Mouse (Mus musculus) hindbrain, postnatal 0 days (tissue): ENCODE measurements around the gene Ttf1. TPM values are rescaled to one million over a fixed set of nuclear protein-coding genes. Genes with fewer than 3 reads are reported as not detected.
A peak's percentile ranks its signal among the peaks of the same experiment; 100 is the strongest.

Experiments
- ATAC-seq: fragments of 200-750 bp; cut with Nextera tagmentation; 2 replicates; pipeline ENCODE4 v1.8.0; 2017; ENCODE audit warnings: mild to moderate bottlenecking, moderate TSS enrichment, moderate library complexity
- DNase-seq: peaks from one replicate; pipeline ENCODE4 v3.0.0-alpha.2; 2015; ENCODE audit warnings: low spot score
- H3K27ac ChIP-seq: fragments of 300-500 bp; sonication (generic); 2 replicates; pipeline ENCODE4 v1.5.1; 2014; ENCODE audit warnings: mild to moderate bottlenecking
- H3K27me3 ChIP-seq: fragments of 300-500 bp; sonication (generic); 2 replicates; pipeline ENCODE4 v1.6.1; 2014; ENCODE audit warnings: low read length, mixed read lengths; ENCODE audit not compliant: insufficient read depth
- H3K36me3 ChIP-seq: fragments of 300-500 bp; sonication (generic); 2 replicates; pipeline ENCODE4 v1.6.1; 2014; ENCODE audit warnings: low read length, mixed read lengths; ENCODE audit not compliant: insufficient read depth
- H3K4me1 ChIP-seq: fragments of 300-500 bp; sonication (generic); 2 replicates; pipeline ENCODE4 v1.6.1; 2014; ENCODE audit warnings: antibody characterized with exemption, low read length, mixed read lengths; ENCODE audit not compliant: insufficient read depth
- H3K4me2 ChIP-seq: fragments of 300-500 bp; sonication (generic); 2 replicates; pipeline ENCODE4 v1.6.1; 2014; ENCODE audit warnings: low read depth, mild to moderate bottlenecking, low read length, moderate library complexity, mixed read lengths
- H3K4me3 ChIP-seq: fragments of 300-500 bp; sonication (generic); 2 replicates; pipeline ENCODE4 v1.5.1; 2014; ENCODE audit warnings: low read length
- H3K9ac ChIP-seq: fragments of 300-500 bp; sonication (generic); replicated peaks from 2 replicates; pipeline ENCODE4 v1.6.1; 2014; ENCODE audit warnings: mild to moderate bottlenecking, low read length, moderate library complexity, mixed read lengths
- H3K9me3 ChIP-seq: fragments of 300-500 bp; sonication (generic); 2 replicates; pipeline ENCODE4 v1.6.1; 2016; ENCODE audit warnings: low read length, mixed read lengths
- CTCF ChIP-seq: IDR thresholded peaks from 2 replicates; pipeline ENCODE4 v1.5.1; 2016; ENCODE audit warnings: antibody characterized with exemption, control low read depth, low read depth
- WGBS: fragments of 180-500 bp; shearing (Covaris S2); extraction: QIAGEN DNeasy Blood & Tissue Kit; methylation state at CpG from one replicate; pipeline ENCODE4 v1.1.7; 2014; 5-methylcytosine and 5-hydroxymethylcytosine counted together
- polyA plus RNA-seq: library from polyadenylated mRNA; unstranded; fragments of >200 nt; fragmentation: Nextera tagmentation; extraction: Ambion mirVana; gene quantifications from 2 replicates; pipeline ENCODE4 v1.2.1, GENCODE M21; 2015
- total RNA-seq: library from RNA; depleted of rRNA; stranded (reverse); fragments of >200 nt; gene quantifications from 2 replicates; pipeline ENCODE4 v1.2.3, GENCODE M21; 2014

The Ttf1 gene
- total and polyA plus RNA-seq, 2 experiments from 2014 or later, result 3.3 to 3.9 TPM

- Histone ChIP-seq H3K9me3 (no peaks in the 10 kb centered on the region), H3K4me2 (no peak overlapping the region), H3K27ac (no peak overlapping the region), H3K27me3 (no peaks in the 10 kb centered on the region), H3K4me1 (0 out of 2 replicates have a peak, but pooled peaks cover 4% of the 10 kb centered on the region), H3K9ac (no peak overlapping the region), H3K4me3 (no peak overlapping the region), H3K36me3 (no peaks in the 10 kb centered on the region)
- no peak for DNase-seq
- no peak for TF ChIP-seq CTCF
- ATAC-seq, result no peak
- 63% methylated on average over 5 of the region's 5 CpGs for WGBS
These were observed 34.8 kb upstream of the Ttf1 start for GRCm38 (mm10) chr2:29025284-29025683.

- H3K36me3 ChIP-seq, result no peaks in the 10 kb centered on the region
- ATAC-seq, result peak; percentile 80
- H3K9ac ChIP-seq, result no peak overlapping the region
- 0 out of 2 replicates have a peak, but pooled peaks cover 6% of the 10 kb centered on the region for H3K4me1 ChIP-seq
- H3K9me3 ChIP-seq, result no peaks in the 10 kb centered on the region
- no peak overlapping the region for H3K4me3 ChIP-seq
- peak overlapping the region; percentile 17; the same call in 1 of the 2 replicates for H3K27ac ChIP-seq
- TF ChIP-seq CTCF, result no peak
- DNase-seq, result peak; percentile 84
- H3K4me2 ChIP-seq, result peak overlapping the region; percentile 17
- H3K27me3 ChIP-seq, result no peaks in the 10 kb centered on the region
- 27% methylated on average over 20 of the region's 20 CpGs for WGBS
These were observed 29.9 kb upstream of the Ttf1 start for GRCm38 (mm10) chr2:29030048-29030734.

DNA sequence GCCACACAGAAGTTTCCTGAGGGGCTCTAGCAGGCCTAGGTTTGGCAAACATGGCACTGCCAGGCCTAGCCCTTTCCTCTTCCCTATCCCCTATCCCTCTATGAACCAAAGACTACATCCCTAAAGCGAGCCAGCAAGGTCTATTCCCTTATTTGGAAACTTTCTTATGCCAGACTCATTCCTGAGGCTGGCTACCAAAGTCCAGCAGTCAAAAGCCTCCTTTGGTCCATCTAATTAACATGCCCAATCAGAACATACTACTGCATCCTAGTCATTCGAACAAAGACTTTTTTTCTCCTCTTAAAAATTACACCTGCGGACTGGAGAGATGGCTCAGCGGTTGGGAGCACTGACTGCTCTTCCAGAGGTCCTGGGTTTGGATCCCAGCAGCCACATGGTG lies 28.1 kb upstream of the Ttf1 start:
- 97% methylated on average over 4 of the region's 4 CpGs for WGBS
- no peak overlapping the region for H3K4me2 ChIP-seq

GRCm38 (mm10) chr2:29034542-29035475 lies 25.3 kb upstream of the Ttf1 start:
- H3K27me3 ChIP-seq, result no peaks in the 10 kb centered on the region; the same call in 1 of the 2 replicates
- no peak for DNase-seq
- H3K4me2 ChIP-seq, result no peak overlapping the region
- H3K9ac ChIP-seq, result no peak overlapping the region
- no peak overlapping the region for H3K27ac ChIP-seq
- 0 out of 2 replicates have a peak, but pooled peaks cover 6% of the 10 kb centered on the region for H3K4me1 ChIP-seq
- 47% methylated on average over 20 of the region's 20 CpGs for WGBS
- H3K9me3 ChIP-seq, result no peaks in the 10 kb centered on the region
- no peak for ATAC-seq
- no peaks in the 10 kb centered on the region for H3K36me3 ChIP-seq
- H3K4me3 ChIP-seq, result no peak overlapping the region
- TF ChIP-seq CTCF, result no peak

More for the DNA sequence above, 28.1 kb upstream of the Ttf1 start:
- no peak overlapping the region for H3K27ac ChIP-seq
- H3K36me3 ChIP-seq, result no peaks in the 10 kb centered on the region
- no peaks in the 10 kb centered on the region for H3K27me3 ChIP-seq
- no peak overlapping the region for H3K9ac ChIP-seq
- H3K9me3 ChIP-seq, result no peaks in the 10 kb centered on the region
- no peak for DNase-seq
- no peak overlapping the region for H3K4me3 ChIP-seq
- TF ChIP-seq CTCF, result no peak
- ATAC-seq, result no peak
- H3K4me1 ChIP-seq, result 0 out of 2 replicates have a peak, but pooled peaks cover 6% of the 10 kb centered on the region

DNA sequence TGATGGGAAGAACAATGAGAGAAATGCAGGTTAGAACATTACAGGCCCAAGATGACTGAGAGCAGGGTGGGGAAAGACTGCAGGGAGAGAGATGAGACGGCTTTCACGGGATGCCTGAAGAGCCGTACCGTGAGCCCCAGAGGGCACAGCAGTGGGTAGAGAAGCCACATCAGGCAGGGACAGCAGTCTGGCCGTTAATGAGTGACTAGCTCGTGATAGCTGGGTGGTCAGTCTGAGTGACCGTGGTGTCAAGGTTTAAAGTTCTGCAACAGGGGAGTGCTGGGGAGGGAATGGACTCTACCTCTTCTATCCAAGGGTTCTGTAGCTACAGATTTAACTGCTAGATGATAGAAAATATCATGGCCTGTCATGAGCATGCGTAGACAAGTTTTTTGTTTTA lies 24.4 kb upstream of the Ttf1 start:
- DNase-seq (no peak), ATAC-seq (no peak)
- H3K9ac ChIP-seq, result no peak overlapping the region
- TF ChIP-seq CTCF, result no peak
- no peaks in the 10 kb centered on the region for H3K9me3 ChIP-seq
- no peak overlapping the region for H3K4me2 ChIP-seq
- WGBS, result 58% methylated on average over 8 of the region's 8 CpGs
- H3K4me3 ChIP-seq, result no peak overlapping the region
- no peaks in the 10 kb centered on the region; the same call in 1 of the 2 replicates for H3K27me3 ChIP-seq
- no peaks in the 10 kb centered on the region for H3K36me3 ChIP-seq
- H3K4me1 ChIP-seq, result no peaks in the 10 kb centered on the region
- H3K27ac ChIP-seq, result no peak overlapping the region

- ATAC-seq (no peak), DNase-seq (no peak)
- Histone ChIP-seq H3K4me3 (no peak overlapping the region), H3K9ac (no peak overlapping the region), H3K27ac (no peak overlapping the region), H3K4me1 (no peaks in the 10 kb centered on the region), H3K27me3 (no peaks in the 10 kb centered on the region; the same call in 1 of the 2 replicates), H3K36me3 (no peaks in the 10 kb centered on the region), H3K9me3 (no peaks in the 10 kb centered on the region), H3K4me2 (no peak overlapping the region)
- no peak for TF ChIP-seq CTCF
- 33% methylated on average over 5 of the region's 5 CpGs for WGBS
These were observed 20.3 kb upstream of the Ttf1 start for GRCm38 (mm10) chr2:29039741-29040140.
